Mouse (Mus musculus): ENCODE data around the gene Gm10750. TPM values are rescaled to one million over a fixed set of nuclear protein-coding genes. Genes with fewer than 3 reads are reported as not detected.
"Not testable (repeated sequence)": the region's sequence is repeated elsewhere in the genome, so short reads cannot be mapped to it uniquely, and the experiment has no call there.

Gene Gm10750
- not detected in 2 replicates for polyA plus RNA-seq (2015; fragmentation: Nextera tagmentation; extraction: Ambion mirVana)

DNA sequence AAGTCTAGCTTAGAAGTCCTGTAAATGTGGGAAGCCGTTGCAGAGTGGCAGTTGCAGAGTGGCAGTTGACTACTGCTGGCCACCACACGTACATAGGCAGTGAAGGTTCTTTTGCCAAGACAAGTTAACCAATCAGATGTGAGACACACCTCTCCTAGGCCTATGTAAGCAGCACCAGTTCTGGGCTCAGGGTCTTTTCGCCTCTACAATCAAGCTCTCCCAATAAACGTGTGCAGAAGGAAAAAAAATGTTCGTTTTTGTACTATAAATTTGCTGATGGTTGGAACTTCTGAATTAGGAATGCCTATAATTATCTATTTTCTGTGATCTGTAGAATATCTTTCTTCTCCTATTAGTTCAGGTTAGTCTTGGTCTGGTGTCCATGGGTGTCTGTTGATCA is at the start of gene Gm10750:
TSS of gene Gm10750 (minus strand) at position 101 of the 400 bp plus-strand sequence.
- ATAC-seq (ENCODE audit: low FRiP score, low read depth); H3K27me3 ChIP-seq; H3K4me2 ChIP-seq; H3K36me3 ChIP-seq; H3K4me1 ChIP-seq (replicated peaks); H3K4me3 ChIP-seq; H3K27ac ChIP-seq (replicated peaks); H3K9me3 ChIP-seq; H3K9ac ChIP-seq: not testable (repeated sequence)
- 78% methylated on average over 5 of the region's 5 CpGs for WGBS

DNA sequence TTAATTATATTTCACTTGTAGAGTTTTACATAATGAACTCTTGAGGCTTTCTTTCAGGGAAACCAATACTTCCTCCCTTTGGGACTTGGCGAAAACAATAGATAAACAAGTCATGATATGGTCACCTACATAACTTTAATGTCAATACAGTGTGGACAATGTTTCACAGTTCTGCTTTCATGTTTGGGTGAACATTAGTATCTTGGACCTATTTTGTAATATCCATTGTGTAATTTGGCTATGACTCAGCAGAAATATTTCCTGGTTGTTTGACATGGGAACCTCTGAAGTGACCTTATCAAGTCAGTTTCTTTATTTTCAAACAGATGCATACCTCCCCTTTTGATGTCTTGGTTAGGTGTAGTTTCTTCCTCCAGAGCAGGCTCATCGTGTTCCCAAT is 12.2 kb downstream of the Gm10750 start:
- Histone ChIP-seq H3K9me3 (no peaks in the 10 kb centered on the region), H3K27ac (replicated peaks) (no peak overlapping the region), H3K9ac (no peak overlapping the region), H3K36me3 (no peaks in the 10 kb centered on the region), H3K27me3 (no peaks in the 10 kb centered on the region), H3K4me2 (no peak overlapping the region), H3K4me3 (no peak overlapping the region), H3K4me1 (replicated peaks) (no peaks in the 10 kb centered on the region)
- WGBS = 83% methylated on average over 2 of the region's 2 CpGs
- no peak for ATAC-seq (ENCODE audit: low FRiP score, low read depth)

DNA sequence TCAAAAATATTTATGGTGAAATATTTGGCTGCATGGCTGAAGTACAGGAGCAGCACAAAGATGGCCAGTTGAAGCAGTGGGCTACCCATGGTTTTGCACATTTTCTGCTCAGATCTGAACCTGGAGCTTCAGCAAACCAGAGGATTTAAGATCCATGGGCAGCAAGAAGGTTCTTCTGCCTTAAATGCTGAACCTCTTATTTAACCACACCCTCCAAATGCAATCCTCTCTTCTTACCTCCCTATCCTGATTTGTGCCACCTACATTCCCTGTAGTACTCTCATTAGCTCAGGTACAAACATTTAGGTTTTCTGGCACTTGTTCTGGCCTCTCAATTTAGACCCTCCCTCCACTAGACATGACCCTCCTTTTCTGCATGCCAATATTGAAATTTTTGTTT is 13.9 kb downstream of the Gm10750 start, which contains the start of gene Gm1330:
TSS of gene Gm1330 (minus strand) at position 101 of the 400 bp plus-strand sequence.
- Histone ChIP-seq H3K27ac (replicated peaks) (no peak within 1 kb of the TSS), H3K4me2 (no peak within 1 kb of the TSS), H3K4me3 (no peak within 1 kb of the TSS), H3K9ac (no peak within 1 kb of the TSS), H3K9me3 (no peaks in the 10 kb centered on the region), H3K36me3 (no peaks in the 10 kb centered on the region), H3K4me1 (replicated peaks) (no peaks in the 10 kb centered on the region), H3K27me3 (no peaks in the 10 kb centered on the region)
- no peak for ATAC-seq (ENCODE audit: low FRiP score, low read depth)

DNA sequence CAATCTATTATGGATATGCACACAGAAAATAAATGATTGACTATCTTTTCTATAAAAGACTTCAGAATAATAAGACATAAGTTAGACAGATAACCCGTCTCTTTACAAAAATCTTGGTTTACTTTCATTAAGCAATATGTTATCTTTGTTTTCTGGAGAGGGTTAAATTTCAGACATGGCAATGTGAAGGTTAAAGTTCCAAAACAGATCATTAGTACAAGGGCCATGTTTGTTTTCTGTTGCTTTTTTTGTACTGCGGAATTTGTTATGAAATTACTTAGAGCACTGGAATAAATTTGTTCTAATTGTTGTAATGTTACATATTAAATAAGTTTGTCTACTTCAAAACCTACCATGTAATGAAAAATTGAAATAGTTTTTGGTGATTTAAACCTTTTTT is 21.9 kb downstream of the Gm10750 start:
- no peak overlapping the region for H3K4me2 ChIP-seq
- H3K36me3 ChIP-seq = no peaks in the 10 kb centered on the region
- no peak overlapping the region for H3K4me3 ChIP-seq
- no peaks in the 10 kb centered on the region for H3K4me1 ChIP-seq (replicated peaks)
- WGBS = 95% methylated on average over 2 of the region's 2 CpGs
- H3K27me3 ChIP-seq = no peaks in the 10 kb centered on the region
- ATAC-seq (ENCODE audit: low FRiP score, low read depth) = no peak
- no peaks in the 10 kb centered on the region for H3K9me3 ChIP-seq
- no peak overlapping the region for H3K27ac ChIP-seq (replicated peaks)
- no peak overlapping the region for H3K9ac ChIP-seq

Other genes starting within 250 kb of the Gm10750 start
- not detected in 2 replicates for gene Cst11, start 245.7 kb downstream of the Gm10750 start, polyA plus RNA-seq (2015; fragmentation: Nextera tagmentation; extraction: Ambion mirVana)
- not detected in 2 replicates for gene 8030411F24Rik, start 235.2 kb downstream of the Gm10750 start, polyA plus RNA-seq (2015; fragmentation: Nextera tagmentation; extraction: Ambion mirVana)
- gene Cst12, start 227.9 kb downstream of the Gm10750 start, polyA plus RNA-seq (2015; fragmentation: Nextera tagmentation; extraction: Ambion mirVana) = not detected in 2 replicates
- not detected in 2 replicates for gene Cst8, start 218.5 kb downstream of the Gm10750 start, polyA plus RNA-seq (2015; fragmentation: Nextera tagmentation; extraction: Ambion mirVana)
- not detected in 2 replicates for gene Cst13, start 197.2 kb downstream of the Gm10750 start, polyA plus RNA-seq (2015; fragmentation: Nextera tagmentation; extraction: Ambion mirVana)
- gene Cst9, start 182.1 kb downstream of the Gm10750 start, polyA plus RNA-seq (2015; fragmentation: Nextera tagmentation; extraction: Ambion mirVana) = not detected in 2 replicates
- gene 9230104L09Rik, start 152.2 kb downstream of the Gm10750 start, polyA plus RNA-seq (2015; fragmentation: Nextera tagmentation; extraction: Ambion mirVana) = not detected in 2 replicates
- gene Cst3, start 141.5 kb downstream of the Gm10750 start, polyA plus RNA-seq (2015; fragmentation: Nextera tagmentation; extraction: Ambion mirVana) = 672 and 703 TPM in 2 replicates
- gene Gm1330, start 14.0 kb downstream of the Gm10750 start, polyA plus RNA-seq (2015; fragmentation: Nextera tagmentation; extraction: Ambion mirVana) = not detected in 2 replicates

Data from hindbrain, embryonic 15.5 days (tissue).